Mouse (Mus musculus): ENCODE data around the gene Rad23a. TPM values are rescaled to one million over a fixed set of nuclear protein-coding genes. Genes with fewer than 3 reads are reported as not detected.

Gene Rad23a
- total RNA-seq, 1 experiment, result 76.7 TPM

GRCm38 (mm10) chr8:84838513-84838912 is 2.0 kb downstream of the Rad23a start:
- Histone ChIP-seq H3K36me3 (ENCODE audit: control insufficient read depth, insufficient read depth, low read length, poor library complexity, severe bottlenecking) (peaks cover 60% of the 10 kb centered on the region), H3K9me3 (ENCODE audit: control insufficient read depth, insufficient read depth, low read depth, low read length) (no peaks in the 10 kb centered on the region), H3K4me1 (ENCODE audit: control insufficient read depth in 2 of 2, insufficient read depth in 2 of 2, low read length in 2 of 2, poor library complexity in 1 of 2) (peaks cover 0 to 15% of the 10 kb centered on the region in 2 experiments; a peak in 2 of 4 replicates), H3K9ac (ENCODE audit: insufficient read depth, low read depth, low read length, poor library complexity, severe bottlenecking) (no peak overlapping the region), H3K27ac (ENCODE audit: insufficient read depth, low read depth, low read length, poor library complexity, severe bottlenecking) (no peak overlapping the region), H3K4me3 (ENCODE audit: insufficient read depth in 1 of 2, low read depth in 1 of 2, low read length in 2 of 2, poor library complexity in 1 of 2, severe bottlenecking in 1 of 2) (no peak overlapping the region)
- no peak for TF ChIP-seq ZNF384 (IDR thresholded peaks at IDR 0.05; ENCODE audit: low read depth, low read length)
- no peak for TF ChIP-seq CHD2 (IDR thresholded peaks at IDR 0.05; ENCODE audit: low read depth, low read length)
- no peak for TF ChIP-seq MAFK (IDR thresholded peaks at IDR 0.05; ENCODE audit: insufficient read depth, low read depth, low read length)
- no peak for TF ChIP-seq HCFC1 (IDR thresholded peaks at IDR 0.05; ENCODE audit: borderline replicate concordance, insufficient read depth, low read length)
- no peak for TF ChIP-seq ZC3H11A (IDR thresholded peaks at IDR 0.05; ENCODE audit: borderline replicate concordance, low read depth, low read length)
- DNase-seq (ENCODE audit: low read depth, low spot score), result no peak
- in situ Hi-C loops (cut with MboI; ENCODE audit: low sequenced_read_pairs in 2 of 2, unreplicated experiment in 2 of 2), result no loop called here

DNA sequence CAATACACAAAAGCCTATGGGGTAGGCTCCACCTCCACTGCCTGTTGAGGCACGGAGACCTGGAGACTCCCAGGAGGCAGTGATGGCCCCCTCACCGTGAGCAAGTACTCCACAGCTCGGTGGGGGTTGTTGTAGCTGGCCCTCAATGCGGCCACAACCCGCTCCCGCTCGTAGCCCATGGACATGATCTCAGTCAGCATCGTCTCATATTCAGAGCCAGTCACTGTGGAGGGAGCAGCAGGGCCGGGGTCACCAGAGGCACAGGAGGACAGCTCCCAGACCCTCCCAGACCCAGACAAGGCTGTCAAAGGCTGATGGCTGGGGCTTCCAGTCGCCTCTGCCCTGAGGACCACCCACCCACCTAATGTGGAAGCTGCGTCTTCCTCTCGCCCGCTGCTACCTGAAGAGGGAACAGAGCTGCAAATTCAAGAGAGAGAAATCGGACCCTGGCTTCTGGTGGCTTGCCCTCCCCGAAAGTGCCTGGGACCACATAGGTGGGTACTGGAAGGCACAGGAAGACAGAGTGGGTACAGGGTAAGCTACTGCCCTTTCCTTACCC is 2.5 kb downstream of the Rad23a start:
- in situ Hi-C loops (cut with MboI; ENCODE audit: low sequenced_read_pairs in 2 of 2, unreplicated experiment in 2 of 2), result no loop called here
- DNase-seq (ENCODE audit: low read depth, low spot score), result no peak
- Histone ChIP-seq H3K9me3 (ENCODE audit: control insufficient read depth, insufficient read depth, low read depth, low read length) (no peaks in the 10 kb centered on the region), H3K4me3 (ENCODE audit: insufficient read depth in 1 of 2, low read depth in 1 of 2, low read length in 2 of 2, poor library complexity in 1 of 2, severe bottlenecking in 1 of 2) (no peak overlapping the region), H3K27ac (ENCODE audit: insufficient read depth, low read depth, low read length, poor library complexity, severe bottlenecking) (0 out of 2 replicates have a peak overlapping the region, but pooled peaks have one; percentile 14), H3K9ac (ENCODE audit: insufficient read depth, low read depth, low read length, poor library complexity, severe bottlenecking) (no peak overlapping the region), H3K36me3 (ENCODE audit: control insufficient read depth, insufficient read depth, low read length, poor library complexity, severe bottlenecking) (peaks cover 55% of the 10 kb centered on the region), H3K4me1 (ENCODE audit: control insufficient read depth in 2 of 2, insufficient read depth in 2 of 2, low read length in 2 of 2, poor library complexity in 1 of 2) (peaks cover 0 to 15% of the 10 kb centered on the region in 2 experiments; a peak in 2 of 4 replicates)
- TF ChIP-seq ZC3H11A (IDR thresholded peaks at IDR 0.05; ENCODE audit: borderline replicate concordance, low read depth, low read length) (no peak), ZNF384 (IDR thresholded peaks at IDR 0.05; ENCODE audit: low read depth, low read length) (no peak), CHD2 (IDR thresholded peaks at IDR 0.05; ENCODE audit: low read depth, low read length) (no peak), HCFC1 (IDR thresholded peaks at IDR 0.05; ENCODE audit: borderline replicate concordance, insufficient read depth, low read length) (no peak), MAFK (IDR thresholded peaks at IDR 0.05; ENCODE audit: insufficient read depth, low read depth, low read length) (no peak)

- TF ChIP-seq ZNF384 (IDR thresholded peaks at IDR 0.05; ENCODE audit: low read depth, low read length), result no peak
- no peak for TF ChIP-seq ZC3H11A (IDR thresholded peaks at IDR 0.05; ENCODE audit: borderline replicate concordance, low read depth, low read length)
- TF ChIP-seq CHD2 (IDR thresholded peaks at IDR 0.05; ENCODE audit: low read depth, low read length), result no peak
- Histone ChIP-seq H3K9me3 (ENCODE audit: control insufficient read depth, insufficient read depth, low read depth, low read length) (no peaks in the 10 kb centered on the region), H3K4me3 (ENCODE audit: insufficient read depth in 1 of 2, low read depth in 1 of 2, low read length in 2 of 2, poor library complexity in 1 of 2, severe bottlenecking in 1 of 2) (no peak overlapping the region), H3K4me1 (ENCODE audit: control insufficient read depth in 2 of 2, insufficient read depth in 2 of 2, low read length in 2 of 2, poor library complexity in 1 of 2) (peaks cover 0 to 15% of the 10 kb centered on the region in 2 experiments; a peak in 2 of 4 replicates), H3K9ac (ENCODE audit: insufficient read depth, low read depth, low read length, poor library complexity, severe bottlenecking) (no peak overlapping the region), H3K36me3 (ENCODE audit: control insufficient read depth, insufficient read depth, low read length, poor library complexity, severe bottlenecking) (peaks cover 49% of the 10 kb centered on the region), H3K27ac (ENCODE audit: insufficient read depth, low read depth, low read length, poor library complexity, severe bottlenecking) (peak overlapping the region; percentile 10; the same call in 1 of the 2 replicates)
- in situ Hi-C loops (cut with MboI; ENCODE audit: low sequenced_read_pairs in 2 of 2, unreplicated experiment in 2 of 2), result no loop called here
- DNase-seq (ENCODE audit: low read depth, low spot score), result no peak
Observed at GRCm38 (mm10) chr8:84837149-84837911, 3.1 kb downstream of the Rad23a start.

DNA sequence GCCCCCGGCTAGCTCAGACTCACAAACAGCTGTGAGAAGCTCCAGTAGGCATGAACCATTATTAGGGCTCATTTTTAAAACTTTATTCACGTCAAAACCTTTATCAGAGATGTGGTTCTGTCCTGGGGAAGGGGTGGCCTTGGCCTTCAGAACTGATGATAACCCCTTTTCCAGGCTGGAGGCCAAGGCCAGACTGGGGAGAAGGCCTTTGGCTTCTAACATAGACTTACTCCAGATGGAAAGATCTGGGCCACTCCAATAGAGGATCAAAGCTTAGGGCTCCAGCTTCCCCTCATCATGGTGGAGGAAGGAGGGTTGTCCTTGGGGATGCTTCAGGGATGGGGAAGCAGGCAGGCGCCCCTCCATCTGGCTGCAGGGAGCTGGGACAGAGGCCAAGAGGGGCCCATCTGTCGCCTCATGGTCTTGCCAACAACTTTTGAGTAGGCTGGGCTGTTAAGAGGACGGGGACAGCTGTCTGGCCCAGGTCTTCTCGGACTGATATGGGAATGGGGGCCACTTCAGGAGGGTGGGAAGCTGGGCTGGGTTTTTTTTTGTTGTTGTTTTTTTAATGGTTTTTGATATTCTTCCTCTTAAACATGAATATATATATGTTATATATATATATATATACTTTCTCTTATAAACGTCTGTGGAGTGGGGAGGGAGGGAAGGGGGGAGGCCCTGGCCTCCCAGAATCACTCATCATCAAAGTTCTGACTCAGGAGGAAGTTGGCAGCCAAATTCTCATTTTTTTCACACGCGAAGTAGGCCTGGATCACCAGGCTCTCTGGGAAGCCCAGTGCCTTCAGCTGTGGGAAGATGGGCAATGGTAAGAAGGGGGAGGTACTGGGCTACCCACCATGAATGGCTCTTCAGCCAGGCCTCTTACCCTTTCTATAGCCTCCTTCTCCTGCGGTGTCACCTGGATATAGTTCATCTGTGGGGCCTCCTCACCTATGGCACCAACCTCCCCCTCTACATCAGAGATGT is 5.3 kb downstream of the Rad23a start:
- in situ Hi-C loops (cut with MboI; ENCODE audit: low sequenced_read_pairs in 2 of 2, unreplicated experiment in 2 of 2), result no loop called here
- Histone ChIP-seq H3K4me1 (ENCODE audit: control insufficient read depth in 2 of 2, insufficient read depth in 2 of 2, low read length in 2 of 2, poor library complexity in 1 of 2) (peaks cover 0 to 15% of the 10 kb centered on the region in 2 experiments; a peak in 2 of 4 replicates), H3K9ac (ENCODE audit: insufficient read depth, low read depth, low read length, poor library complexity, severe bottlenecking) (no peak overlapping the region), H3K36me3 (ENCODE audit: control insufficient read depth, insufficient read depth, low read length, poor library complexity, severe bottlenecking) (peaks cover 43% of the 10 kb centered on the region), H3K9me3 (ENCODE audit: control insufficient read depth, insufficient read depth, low read depth, low read length) (no peaks in the 10 kb centered on the region), H3K27ac (ENCODE audit: insufficient read depth, low read depth, low read length, poor library complexity, severe bottlenecking) (no peak overlapping the region), H3K4me3 (ENCODE audit: insufficient read depth in 1 of 2, low read depth in 1 of 2, low read length in 2 of 2, poor library complexity in 1 of 2, severe bottlenecking in 1 of 2) (no peak overlapping the region)
- DNase-seq (ENCODE audit: low read depth, low spot score), result no peak
- TF ChIP-seq HCFC1 (IDR thresholded peaks at IDR 0.05; ENCODE audit: borderline replicate concordance, insufficient read depth, low read length) (no peak), CHD2 (IDR thresholded peaks at IDR 0.05; ENCODE audit: low read depth, low read length) (no peak), ZC3H11A (IDR thresholded peaks at IDR 0.05; ENCODE audit: borderline replicate concordance, low read depth, low read length) (no peak), MAFK (IDR thresholded peaks at IDR 0.05; ENCODE audit: insufficient read depth, low read depth, low read length) (no peak), ZNF384 (IDR thresholded peaks at IDR 0.05; ENCODE audit: low read depth, low read length) (no peak)

Data from ES-E14 (cell line).